Mouse (Mus musculus) heart, postnatal 0 days (tissue): ENCODE measurements around the gene Pnpla6.

Experiments used
- CTCF ChIP-seq: IDR thresholded peaks from 2 replicates; pipeline ENCODE4 v1.5.1; 2016; ENCODE audit warnings: antibody characterized with exemption, control low read depth, low read depth
- EP300 ChIP-seq: IDR thresholded peaks from 2 replicates; pipeline ENCODE4 v1.6.1; 2016; ENCODE audit warnings: antibody characterized with exemption, low read depth

DNA sequence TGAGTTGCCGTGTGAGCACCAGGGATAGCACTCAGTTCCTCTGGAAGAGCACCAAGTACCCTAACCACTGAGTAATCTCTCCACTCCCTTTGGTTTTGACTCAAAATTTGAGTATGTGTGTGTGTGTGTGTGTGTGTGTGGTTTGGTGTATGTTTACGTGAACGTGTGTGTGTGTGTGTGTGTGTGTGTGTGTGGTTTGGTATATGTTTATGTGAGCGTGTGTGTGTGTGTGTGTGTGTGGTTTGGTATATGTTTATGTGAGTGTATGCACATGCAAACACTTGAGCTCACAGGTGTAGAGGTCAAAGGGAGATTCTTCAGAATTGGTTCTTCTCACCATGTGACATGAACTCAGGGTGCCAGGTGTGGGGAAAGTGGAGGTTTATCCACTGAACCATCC lies 40.9 kb downstream of the Pnpla6 start:
- TF ChIP-seq CTCF (no peak), EP300 (no peak)
